Mouse (Mus musculus) erythroblast, embryonic 14.5 days (primary cell): Measurements from ENCODE around the gene Stard13.

Experiments
- GATA1 ChIP-seq: IDR thresholded peaks from 2 replicates; pipeline ENCODE4 v1.6.1; 2012; ENCODE audit warnings: low read length, inconsistent platforms, mixed read lengths
- TAL1 ChIP-seq: IDR thresholded peaks from 3 replicates; pipeline ENCODE4 v1.6.1; 2012; ENCODE audit warnings: low read length, inconsistent platforms, mixed read lengths

GRCm38 (mm10) chr5:151230427-151230826, 3.2 kb downstream of the Stard13 start:
- TF ChIP-seq GATA1 (no peak), TAL1 (no peak)
